Mouse (Mus musculus) midbrain, embryonic 16.5 days (tissue): ENCODE data around the gene Olfr339. TPM values are rescaled to one million over a fixed set of nuclear protein-coding genes. Genes with fewer than 3 reads are reported as not detected.
"Not testable (repeated sequence)": the region's sequence is repeated elsewhere in the genome, so short reads cannot be mapped to it uniquely, and the experiment has no call there.

Source experiments
- ATAC-seq: fragments of 200-750 bp; cut with Nextera tagmentation; 2 replicates; pipeline ENCODE4 v1.8.0; 2017; ENCODE audit warnings: moderate TSS enrichment
- H3K27ac ChIP-seq: fragments of 300-500 bp; sonication (generic); 2 replicates; pipeline ENCODE4 v1.5.1; 2014; ENCODE audit warnings: mild to moderate bottlenecking, low read length, mixed read lengths
- H3K27me3 ChIP-seq: fragments of 300-500 bp; sonication (generic); 2 replicates; pipeline ENCODE4 v1.6.1; 2014; ENCODE audit warnings: low read depth, low read length, mixed read lengths; ENCODE audit not compliant: control insufficient read depth, insufficient read depth
- H3K36me3 ChIP-seq: fragments of 300-500 bp; sonication (generic); 2 replicates; pipeline ENCODE4 v1.6.1; 2014; ENCODE audit warnings: mild to moderate bottlenecking, low read length, moderate library complexity, mixed read lengths; ENCODE audit not compliant: control insufficient read depth, insufficient read depth
- H3K4me1 ChIP-seq: fragments of 300-500 bp; sonication (generic); 2 replicates; pipeline ENCODE4 v1.6.1; 2014; ENCODE audit warnings: mild to moderate bottlenecking, low read length, mixed read lengths; ENCODE audit not compliant: control insufficient read depth, insufficient read depth
- H3K4me2 ChIP-seq: fragments of 300-500 bp; sonication (generic); 2 replicates; pipeline ENCODE4 v1.6.1; 2014; ENCODE audit warnings: mild to moderate bottlenecking, low read length, mixed read lengths
- H3K4me3 ChIP-seq: fragments of 300-500 bp; sonication (generic); 2 replicates; pipeline ENCODE4 v1.5.1; 2014; ENCODE audit warnings: low read depth, mild to moderate bottlenecking, low read length, moderate library complexity, mixed read lengths
- H3K9ac ChIP-seq: fragments of 300-500 bp; sonication (generic); 2 replicates; pipeline ENCODE4 v1.6.1; 2014; ENCODE audit warnings: low read depth, low read length, mixed read lengths
- H3K9me3 ChIP-seq: fragments of 300-500 bp; sonication (generic); replicated peaks from 2 replicates; pipeline ENCODE4 v1.6.1; 2014; ENCODE audit warnings: mild to moderate bottlenecking, low read length, mixed read lengths; ENCODE audit not compliant: control insufficient read depth, poor library complexity, severe bottlenecking
- WGBS: fragments of 180-500 bp; shearing (Covaris S2); extraction: QIAGEN DNeasy Blood & Tissue Kit; methylation state at CpG from one replicate; pipeline ENCODE4 v1.1.7; 2014; 5-methylcytosine and 5-hydroxymethylcytosine counted together
- polyA plus RNA-seq: library from polyadenylated mRNA; unstranded; fragments of >200 nt; fragmentation: Nextera tagmentation; extraction: Ambion mirVana; gene quantifications from 2 replicates; pipeline ENCODE4 v1.2.1, GENCODE M21; 2015

The Olfr339 gene
- polyA plus RNA-seq = not detected in 2 replicates

- Histone ChIP-seq H3K4me1 (no peaks in the 10 kb centered on the region), H3K27ac (no peak within 1 kb of the TSS), H3K4me2 (no peak within 1 kb of the TSS), H3K9ac (no peak within 1 kb of the TSS), H3K36me3 (no peaks in the 10 kb centered on the region), H3K4me3 (no peak within 1 kb of the TSS), H3K27me3 (no peaks in the 10 kb centered on the region), H3K9me3 (peaks cover 14% of the 10 kb centered on the region; the same call in 1 of the 2 replicates)
- no peak for ATAC-seq
- 84% methylated on average over 3 of the region's 3 CpGs for WGBS
These were observed at the start of gene Olfr339 for GRCm38 (mm10) chr2:36418647-36419046. Gene Olfr339 (plus strand): TSS chr2:36418947.

DNA sequence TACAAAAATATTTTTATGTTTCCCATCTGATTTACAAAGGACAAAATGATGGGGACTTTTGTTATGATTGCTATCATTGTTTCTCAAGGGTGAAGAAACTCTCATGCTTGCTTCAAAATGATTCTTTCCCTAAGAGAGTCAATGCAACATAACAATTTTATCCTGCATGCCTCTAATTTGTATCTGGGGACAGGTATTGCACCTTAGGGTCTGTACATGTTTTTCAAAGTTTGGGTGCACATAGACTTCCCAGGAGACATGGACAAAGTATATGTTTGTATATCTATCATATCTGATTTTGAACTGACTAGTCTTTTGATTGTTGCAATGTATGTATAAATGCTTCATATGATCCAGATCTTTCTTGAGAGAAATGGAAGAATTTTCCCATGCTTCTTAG, 45.5 kb upstream of the Olfr339 start, which contains the start of gene Olfr338:
Gene Olfr338 (plus strand): TSS at position 301 of the 400 bp plus-strand sequence.
- no peak within 1 kb of the TSS for H3K9ac ChIP-seq
- no peak within 1 kb of the TSS for H3K27ac ChIP-seq
- H3K4me2 ChIP-seq = no peak within 1 kb of the TSS
- no peak within 1 kb of the TSS for H3K4me3 ChIP-seq
- no peak for ATAC-seq
- H3K4me1 ChIP-seq = no peaks in the 10 kb centered on the region
- no peaks in the 10 kb centered on the region for H3K36me3 ChIP-seq
- peaks cover 10% of the 10 kb centered on the region; the same call in 1 of the 2 replicates for H3K9me3 ChIP-seq
- H3K27me3 ChIP-seq = no peaks in the 10 kb centered on the region

- not testable (repeated sequence) for H3K4me1 ChIP-seq, H3K36me3 ChIP-seq, H3K9ac ChIP-seq, H3K4me2 ChIP-seq, H3K4me3 ChIP-seq, H3K27ac ChIP-seq, ATAC-seq, H3K27me3 ChIP-seq
- 86% methylated on average over 3 of the region's 3 CpGs for WGBS
- peaks cover 14% of the 10 kb centered on the region; the same call in 1 of the 2 replicates for H3K9me3 ChIP-seq
These were observed 3.6 kb upstream of the Olfr339 start for GRCm38 (mm10) chr2:36415174-36415573.

GRCm38 (mm10) chr2:36415591-36415990, 3.2 kb upstream of the Olfr339 start:
- H3K4me1 ChIP-seq, H3K27me3 ChIP-seq, H3K9ac ChIP-seq, H3K4me2 ChIP-seq, H3K36me3 ChIP-seq, ATAC-seq, H3K4me3 ChIP-seq, H3K27ac ChIP-seq: not testable (repeated sequence)
- WGBS = 90% methylated on average over 7 of the region's 7 CpGs
- H3K9me3 ChIP-seq = peaks cover 14% of the 10 kb centered on the region; the same call in 1 of the 2 replicates

GRCm38 (mm10) chr2:36452287-36452686, 33.5 kb downstream of the Olfr339 start, which contains the start of gene Olfr340:
Gene Olfr340 (plus strand): TSS chr2:36452587.
- no peaks in the 10 kb centered on the region for H3K4me1 ChIP-seq
- H3K4me3 ChIP-seq = no peak within 1 kb of the TSS
- WGBS = 73% methylated on average over 1 of the region's 1 CpGs
- no peaks in the 10 kb centered on the region for H3K36me3 ChIP-seq
- peaks cover 5% of the 10 kb centered on the region; the same call in 1 of the 2 replicates for H3K9me3 ChIP-seq
- H3K27ac ChIP-seq = no peak within 1 kb of the TSS
- H3K4me2 ChIP-seq = no peak within 1 kb of the TSS
- no peaks in the 10 kb centered on the region for H3K27me3 ChIP-seq
- H3K9ac ChIP-seq = no peak within 1 kb of the TSS
- no peak for ATAC-seq

DNA sequence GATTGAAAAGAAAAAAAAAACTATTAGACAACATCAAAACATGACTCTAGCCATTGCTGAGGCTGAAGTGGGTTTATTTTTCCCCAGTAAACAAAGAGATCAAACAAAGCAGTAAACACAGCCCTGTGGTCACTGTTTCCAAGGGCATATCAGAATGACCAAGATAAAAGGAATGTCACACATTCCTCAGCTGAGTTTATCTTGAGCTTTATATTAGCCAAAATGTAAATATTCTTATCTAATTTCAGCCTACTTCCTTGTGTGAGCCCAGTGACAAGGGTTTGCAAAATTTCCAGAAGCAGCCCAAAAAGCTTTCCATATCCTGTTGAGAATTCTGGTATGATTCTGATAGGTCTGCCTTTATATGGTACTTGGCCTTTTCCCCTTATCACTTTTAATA, 54.9 kb downstream of the Olfr339 start:
- H3K9ac ChIP-seq = no peak overlapping the region
- no peak overlapping the region for H3K4me3 ChIP-seq
- peaks cover 11% of the 10 kb centered on the region; the same call in 1 of the 2 replicates for H3K9me3 ChIP-seq
- no peak for ATAC-seq
- H3K27me3 ChIP-seq = no peaks in the 10 kb centered on the region
- no peak overlapping the region for H3K4me2 ChIP-seq
- no peak overlapping the region for H3K27ac ChIP-seq
- H3K4me1 ChIP-seq = no peaks in the 10 kb centered on the region
- no peaks in the 10 kb centered on the region for H3K36me3 ChIP-seq

Other genes starting within 250 kb of the Olfr339 start
- gene Ptgs1, start 188.5 kb upstream of the Olfr339 start, polyA plus RNA-seq = 4.0 and 5.5 TPM in 2 replicates
- not detected in 2 replicates for gene Olfr338, start 45.4 kb upstream of the Olfr339 start, polyA plus RNA-seq
- not detected in 2 replicates for gene Olfr340, start 33.6 kb downstream of the Olfr339 start, polyA plus RNA-seq
- gene Olfr341, start 63.5 kb downstream of the Olfr339 start, polyA plus RNA-seq = not detected in 2 replicates
- not detected in 2 replicates for gene Olfr342, start 106.1 kb downstream of the Olfr339 start, polyA plus RNA-seq
- gene Olfr344, start 147.7 kb downstream of the Olfr339 start, polyA plus RNA-seq = not detected in 2 replicates
- gene Olfr345, start 221.1 kb downstream of the Olfr339 start, polyA plus RNA-seq = not detected in 2 replicates